Mouse (Mus musculus) heart, postnatal 0 days (tissue): ENCODE results near the gene Tmem115. TPM values are rescaled to one million over a fixed set of nuclear protein-coding genes. Genes with fewer than 3 reads are reported as not detected.

ENCODE experiments used
- ATAC-seq: fragments of 200-750 bp; cut with Nextera tagmentation; 2 replicates; pipeline ENCODE4 v1.8.0; 2017; ENCODE audit warnings: low read depth, moderate number of reproducible peaks, moderate library complexity; ENCODE audit not compliant: insufficient read depth
- DNase-seq: peaks from one replicate; pipeline ENCODE4 v3.0.0-alpha.2; 2016; ENCODE audit warnings: low spot score
- H3K27ac ChIP-seq: fragments of 300-500 bp; sonication (generic); 2 replicates; pipeline ENCODE4 v1.5.1; 2014; ENCODE audit warnings: low read depth, mild to moderate bottlenecking
- H3K27me3 ChIP-seq: fragments of 300-500 bp; sonication (generic); 2 replicates; pipeline ENCODE4 v1.6.1; 2014; ENCODE audit warnings: low read length, mixed read lengths; ENCODE audit not compliant: control insufficient read depth, insufficient read depth
- H3K36me3 ChIP-seq: fragments of 300-500 bp; sonication (generic); replicated peaks from 2 replicates; pipeline ENCODE4 v1.6.1; 2014; ENCODE audit warnings: low read length, mixed read lengths; ENCODE audit not compliant: control insufficient read depth, insufficient read depth
- H3K4me1 ChIP-seq: fragments of 300-500 bp; sonication (generic); 2 replicates; pipeline ENCODE4 v1.6.1; 2014; ENCODE audit warnings: antibody characterized with exemption; ENCODE audit not compliant: control insufficient read depth, insufficient read depth
- H3K4me2 ChIP-seq: fragments of 300-500 bp; sonication (generic); 2 replicates; pipeline ENCODE4 v1.6.1; 2014; ENCODE audit warnings: low read depth, mild to moderate bottlenecking, low read length, moderate library complexity
- H3K4me3 ChIP-seq: fragments of 300-500 bp; sonication (generic); 2 replicates; pipeline ENCODE4 v1.5.1; 2014; ENCODE audit warnings: low read depth, low read length
- H3K9ac ChIP-seq: fragments of 300-500 bp; sonication (generic); replicated peaks from 2 replicates; pipeline ENCODE4 v1.6.1; 2014; ENCODE audit warnings: low read depth, low read length, mixed read lengths
- H3K9me3 ChIP-seq: fragments of 300-500 bp; sonication (generic); replicated peaks from 2 replicates; pipeline ENCODE4 v1.6.1; 2016; ENCODE audit warnings: low read length; ENCODE audit not compliant: control insufficient read depth
- CTCF ChIP-seq: IDR thresholded peaks from 2 replicates; pipeline ENCODE4 v1.5.1; 2016; ENCODE audit warnings: antibody characterized with exemption, control low read depth, low read depth
- EP300 ChIP-seq: IDR thresholded peaks from 2 replicates; pipeline ENCODE4 v1.6.1; 2016; ENCODE audit warnings: antibody characterized with exemption, low read depth
- WGBS: fragments of 180-500 bp; shearing (Covaris S2); extraction: QIAGEN DNeasy Blood & Tissue Kit; methylation state at CpG from one replicate; pipeline ENCODE4 v1.1.7; 2014; 5-methylcytosine and 5-hydroxymethylcytosine counted together
- polyA plus RNA-seq: library from polyadenylated mRNA; unstranded; fragments of >200 nt; fragmentation: Nextera tagmentation; extraction: Ambion mirVana; gene quantifications from 2 replicates; pipeline ENCODE4 v1.2.1, GENCODE M21; 2015
- total RNA-seq: library from RNA; depleted of rRNA; stranded (reverse); fragments of >200 nt; gene quantifications from 2 replicates; pipeline ENCODE4 v1.2.3, GENCODE M21; 2014; ENCODE audit warnings: low replicate concordance

Tmem115 gene
- total and polyA plus RNA-seq, 2 experiments from 2014 or later: 26.7 to 33.4 TPM

DNA sequence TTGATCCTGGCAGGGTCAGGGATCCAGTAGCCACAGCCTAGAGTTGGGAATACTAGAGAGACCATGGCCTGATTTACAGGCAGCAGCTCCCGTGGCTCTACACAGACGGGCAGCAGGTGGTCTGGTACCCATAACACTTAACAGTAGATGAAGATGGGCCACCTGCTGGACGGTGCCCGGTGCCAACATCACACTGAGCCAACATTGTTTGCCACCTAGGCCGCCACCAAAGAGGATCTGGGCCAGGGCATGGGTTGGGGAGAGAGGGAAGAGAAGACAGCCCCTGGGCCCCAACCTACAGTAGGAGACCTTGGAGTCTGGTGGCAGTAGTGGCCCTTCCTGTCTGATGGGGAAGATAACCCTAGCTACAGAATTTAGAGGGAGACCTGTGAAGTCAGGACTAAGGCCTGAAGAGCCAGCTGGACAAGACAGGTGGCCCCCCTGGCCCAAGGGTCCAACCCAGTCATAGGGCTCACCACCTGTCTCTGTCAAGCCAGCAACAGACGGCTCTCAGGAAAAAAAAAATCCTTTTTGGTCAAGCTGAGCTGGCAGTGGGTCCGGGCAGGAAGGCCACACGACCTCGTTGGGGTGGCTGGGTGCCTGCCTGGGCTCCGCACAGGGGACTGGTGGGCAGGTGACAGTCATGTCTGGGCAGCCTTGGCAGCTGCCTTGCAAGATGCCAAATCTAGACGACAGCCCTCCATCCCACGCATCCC lies 31.5 kb upstream of the Tmem115 start:
- Histone ChIP-seq H3K4me2 (no peak overlapping the region), H3K36me3 (no peaks in the 10 kb centered on the region), H3K9me3 (no peaks in the 10 kb centered on the region), H3K9ac (no peak overlapping the region), H3K27me3 (no peaks in the 10 kb centered on the region), H3K4me1 (peaks cover 4% of the 10 kb centered on the region; the same call in 1 of the 2 replicates), H3K27ac (no peak overlapping the region), H3K4me3 (no peak overlapping the region)
- TF ChIP-seq EP300 (no peak), CTCF (no peak)
- WGBS: 86% methylated on average over 12 of the region's 12 CpGs
- ATAC-seq (no peak), DNase-seq (no peak)

DNA sequence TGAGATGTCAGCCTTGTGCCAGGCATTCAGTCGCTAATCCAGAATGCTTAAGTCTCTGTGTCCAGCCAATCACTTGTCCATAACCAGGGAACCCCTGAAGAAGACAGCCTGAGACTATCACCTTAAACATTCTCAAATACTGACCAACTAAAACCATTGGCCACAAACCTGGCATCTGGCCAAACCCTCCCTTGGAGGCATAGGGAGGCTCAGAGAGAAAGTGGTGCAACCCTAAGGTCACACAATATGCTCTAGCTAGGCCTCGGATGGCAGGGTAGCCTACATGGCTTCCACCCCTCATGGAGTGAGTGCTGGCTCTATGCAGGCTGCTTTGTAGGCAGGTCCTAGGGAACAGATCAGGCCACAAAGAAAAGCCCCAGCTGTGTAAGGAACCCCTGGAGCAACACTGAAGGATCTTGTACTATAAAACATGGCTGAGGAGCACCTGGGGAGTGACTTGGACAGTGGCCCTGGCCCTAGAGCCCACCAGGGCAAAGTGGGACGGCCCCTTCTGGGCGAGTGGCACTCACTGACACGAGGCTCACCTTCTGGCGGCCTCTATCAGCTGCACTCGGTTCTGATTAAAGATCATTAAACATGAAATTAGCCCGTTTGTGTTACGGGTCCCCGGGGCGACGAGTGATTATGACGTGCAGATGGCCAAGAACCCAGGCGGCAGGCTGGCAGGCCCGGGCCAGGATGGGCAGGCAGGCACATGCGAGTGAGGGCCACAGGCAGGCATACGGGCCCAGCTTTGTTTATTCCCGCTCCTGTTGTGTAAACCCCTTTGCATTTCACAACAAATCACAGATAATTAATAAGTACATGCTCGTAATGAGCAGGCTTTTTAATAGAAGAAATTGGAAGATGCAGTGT lies 28.8 kb upstream of the Tmem115 start:
- Histone ChIP-seq H3K27ac (no peak overlapping the region), H3K9ac (no peak overlapping the region), H3K27me3 (no peaks in the 10 kb centered on the region), H3K36me3 (no peaks in the 10 kb centered on the region), H3K4me2 (no peak overlapping the region), H3K4me3 (no peak overlapping the region), H3K4me1 (peaks cover 4% of the 10 kb centered on the region; the same call in 1 of the 2 replicates), H3K9me3 (no peaks in the 10 kb centered on the region)
- WGBS: 78% methylated on average over 19 of the region's 19 CpGs
- no peak for ATAC-seq
- DNase-seq: no peak
- no peak for TF ChIP-seq CTCF

DNA sequence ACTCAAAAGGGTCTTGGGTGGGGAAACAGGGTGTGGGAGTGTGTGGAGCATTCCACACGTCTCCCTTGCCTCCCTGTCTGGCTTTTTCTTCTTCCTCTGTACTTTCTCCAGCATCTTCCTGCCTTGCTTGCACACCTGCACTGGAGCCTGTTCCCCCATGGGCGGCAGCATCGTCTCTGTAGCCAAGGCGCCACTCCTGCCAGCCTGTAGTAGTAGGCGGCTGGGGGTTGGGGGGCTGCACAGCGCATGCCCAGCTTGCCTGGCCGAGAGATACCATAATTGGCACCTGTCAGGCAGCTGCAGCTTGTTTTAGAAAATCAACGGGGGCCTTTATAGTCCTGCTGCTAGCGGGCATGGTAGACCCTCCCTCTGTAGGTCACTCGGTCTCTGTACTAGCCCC lies 25.5 kb upstream of the Tmem115 start:
- H3K27ac ChIP-seq: no peak overlapping the region
- H3K27me3 ChIP-seq: no peaks in the 10 kb centered on the region
- no peak overlapping the region for H3K4me2 ChIP-seq
- DNase-seq: no peak
- no peak for ATAC-seq
- no peak overlapping the region for H3K4me3 ChIP-seq
- no peaks in the 10 kb centered on the region for H3K36me3 ChIP-seq
- WGBS: 47% methylated on average over 10 of the region's 10 CpGs
- H3K4me1 ChIP-seq: no peaks in the 10 kb centered on the region
- H3K9me3 ChIP-seq: no peaks in the 10 kb centered on the region
- no peak overlapping the region for H3K9ac ChIP-seq
- TF ChIP-seq EP300: no peak
- no peak for TF ChIP-seq CTCF

DNA sequence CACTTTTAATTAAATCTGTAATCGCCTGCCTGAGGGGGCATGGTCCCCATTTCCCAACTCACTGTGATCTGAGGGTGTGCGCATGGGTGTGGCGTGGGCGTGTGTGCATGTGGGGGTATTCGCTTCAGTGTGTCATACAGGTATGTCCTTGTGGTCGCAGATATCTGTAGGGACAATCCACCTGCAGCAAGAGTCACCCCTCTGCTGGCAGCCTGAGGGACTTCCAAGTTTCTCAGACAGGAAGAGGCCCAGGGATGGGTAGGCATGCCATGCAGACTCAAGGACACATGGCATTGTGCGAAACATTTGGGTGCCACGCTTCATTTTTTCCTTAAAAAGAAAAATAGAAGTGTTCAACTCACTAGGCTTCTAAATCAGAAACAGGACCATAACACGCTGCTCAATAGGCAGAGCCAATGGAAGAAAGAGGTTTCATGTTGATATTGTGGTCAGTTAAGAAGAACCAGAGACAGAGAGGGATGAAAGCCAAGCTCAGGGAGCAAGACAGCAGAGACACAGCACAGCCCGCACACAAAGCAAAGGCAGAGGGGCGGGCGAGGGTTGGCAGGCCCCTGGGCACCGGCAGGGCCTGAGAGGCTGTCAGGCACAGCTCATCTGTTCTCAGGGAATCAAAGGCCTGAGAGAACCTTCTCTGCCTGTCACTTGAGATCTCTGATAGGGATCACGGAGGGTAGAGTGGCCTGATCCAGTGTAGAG lies 23.2 kb upstream of the Tmem115 start:
- Histone ChIP-seq H3K4me2 (no peak overlapping the region), H3K4me3 (no peak overlapping the region), H3K27me3 (0 out of 2 replicates have a peak, but pooled peaks cover 3% of the 10 kb centered on the region), H3K36me3 (no peaks in the 10 kb centered on the region), H3K4me1 (no peaks in the 10 kb centered on the region), H3K9ac (no peak overlapping the region), H3K9me3 (no peaks in the 10 kb centered on the region), H3K27ac (no peak overlapping the region)
- DNase-seq: no peak
- TF ChIP-seq EP300 (no peak), CTCF (no peak)
- 78% methylated on average over 14 of the region's 14 CpGs for WGBS
- ATAC-seq: no peak

DNA sequence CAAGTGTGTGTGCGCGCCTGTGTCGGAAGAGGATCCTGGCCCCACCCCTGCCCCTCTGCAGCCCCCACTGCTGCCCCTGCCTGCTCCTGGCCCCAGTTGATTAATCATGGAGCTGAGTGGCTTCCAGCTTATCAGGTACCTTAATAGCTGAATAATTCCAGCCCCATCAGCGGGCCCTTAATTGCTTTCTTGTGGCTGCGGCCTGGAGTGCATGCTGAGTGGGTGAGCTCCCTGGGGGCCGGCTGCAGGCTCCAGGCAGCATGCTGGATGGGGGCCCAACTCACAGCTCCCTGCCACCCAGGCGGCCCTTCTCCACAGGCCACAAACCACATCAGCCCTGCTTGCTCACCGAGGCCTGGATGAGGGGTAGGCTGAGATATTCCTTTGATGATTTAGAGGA lies 22.3 kb upstream of the Tmem115 start:
- H3K4me1 ChIP-seq: no peaks in the 10 kb centered on the region
- H3K36me3 ChIP-seq: no peaks in the 10 kb centered on the region
- TF ChIP-seq CTCF (no peak), EP300 (no peak)

More for the DNA sequence above, 22.3 kb upstream of the Tmem115 start:
- Histone ChIP-seq H3K9ac (no peak overlapping the region), H3K9me3 (no peaks in the 10 kb centered on the region), H3K4me3 (no peak overlapping the region), H3K27me3 (0 out of 2 replicates have a peak, but pooled peaks cover 3% of the 10 kb centered on the region), H3K4me2 (no peak overlapping the region), H3K27ac (no peak overlapping the region)
- DNase-seq (no peak), ATAC-seq (no peak)
- 58% methylated on average over 8 of the region's 8 CpGs for WGBS
